Mouse (Mus musculus) thymus, postnatal 0 days (tissue): Measurements from ENCODE around the gene Piezo1. TPM values are rescaled to one million over a fixed set of nuclear protein-coding genes. Genes with fewer than 3 reads are reported as not detected.

Source experiments
- DNase-seq: peaks from one replicate; pipeline ENCODE4 v3.0.0-alpha.2; 2015; ENCODE audit warnings: low spot score
- polyA plus RNA-seq: library from polyadenylated mRNA; unstranded; fragments of >200 nt; fragmentation: Nextera tagmentation; extraction: Ambion mirVana; gene quantifications from 2 replicates; pipeline ENCODE4 v1.2.1, GENCODE M21; 2015

The Piezo1 gene
- polyA plus RNA-seq, 1 experiment from 2014 or later, result 6.9 TPM

- peak; percentile 75 for DNase-seq
Observed at GRCm38 (mm10) chr8:122459990-122460389, 91.1 kb downstream of the Piezo1 start.

GRCm38 (mm10) chr8:122459218-122459900 lies 91.8 kb downstream of the Piezo1 start:
- peak; percentile 76 for DNase-seq

- no peak for DNase-seq
Observed at GRCm38 (mm10) chr8:122457171-122457570, 94.0 kb downstream of the Piezo1 start.

GRCm38 (mm10) chr8:122454409-122454808 lies 96.7 kb downstream of the Piezo1 start:
- DNase-seq, result no peak

- no peak for DNase-seq
Observed at GRCm38 (mm10) chr8:122452154-122452553, 99.0 kb downstream of the Piezo1 start.

GRCm38 (mm10) chr8:122451161-122451703 lies 99.9 kb downstream of the Piezo1 start:
- no peak for DNase-seq

- peak; percentile 36 for DNase-seq
Observed at GRCm38 (mm10) chr8:122445203-122445602, 105.9 kb downstream of the Piezo1 start.

- peak; percentile 62 for DNase-seq
Observed at GRCm38 (mm10) chr8:122444058-122444748, 106.9 kb downstream of the Piezo1 start.

- peak; percentile 99 for DNase-seq
Observed at GRCm38 (mm10) chr8:122443262-122444006, 107.7 kb downstream of the Piezo1 start, which contains the start of gene Mvd. Mvd (minus strand) TSS chr8:122443422.

- no peak for DNase-seq
Observed at GRCm38 (mm10) chr8:122442781-122443180, 108.3 kb downstream of the Piezo1 start.

GRCm38 (mm10) chr8:122442356-122442755 lies 108.8 kb downstream of the Piezo1 start:
- DNase-seq, result no peak

GRCm38 (mm10) chr8:122441326-122441725 lies 109.8 kb downstream of the Piezo1 start:
- no peak for DNase-seq

GRCm38 (mm10) chr8:122439336-122439735 lies 111.8 kb downstream of the Piezo1 start:
- DNase-seq, result no peak

- DNase-seq, result peak; percentile 55
Observed at GRCm38 (mm10) chr8:122437708-122438331, 113.3 kb downstream of the Piezo1 start.

- DNase-seq, result no peak
Observed at GRCm38 (mm10) chr8:122436586-122437125, 114.5 kb downstream of the Piezo1 start.

- DNase-seq, result peak; percentile 60
Observed at GRCm38 (mm10) chr8:122436146-122436545, 115.0 kb downstream of the Piezo1 start.

GRCm38 (mm10) chr8:122435375-122435774 lies 115.8 kb downstream of the Piezo1 start:
- no peak for DNase-seq

- DNase-seq, result no peak
Observed at GRCm38 (mm10) chr8:122433269-122433905, 117.7 kb downstream of the Piezo1 start.

GRCm38 (mm10) chr8:122432443-122433268 lies 118.5 kb downstream of the Piezo1 start, which contains the start of gene Cyba:
Cyba (minus strand) TSS chr8:122432930.
- DNase-seq, result peak; percentile 82
